Mouse (Mus musculus): ENCODE measurements around the gene Pth2. TPM values are rescaled to one million over a fixed set of nuclear protein-coding genes. Genes with fewer than 3 reads are reported as not detected.
A peak's percentile ranks its signal among the peaks of the same experiment; 100 is the strongest.

Pth2 gene
- total RNA-seq, 2 experiments from 2014 or later, result not detected

- ATAC-seq (replicated peaks; ENCODE audit: low FRiP score, poor library complexity, severe bottlenecking), result no peak
Measured at GRCm38 (mm10) chr7:45192585-45193310, 12.0 kb downstream of the Pth2 start.

- no peak for ATAC-seq (replicated peaks; ENCODE audit: low FRiP score, poor library complexity, severe bottlenecking)
Measured at GRCm38 (mm10) chr7:45193406-45193805, 12.6 kb downstream of the Pth2 start.

- 0 out of 2 replicates have a peak, but pooled peaks have one; percentile 36 for ATAC-seq (replicated peaks; ENCODE audit: low FRiP score, poor library complexity, severe bottlenecking)
Measured at GRCm38 (mm10) chr7:45193871-45194785, 13.3 kb downstream of the Pth2 start.

GRCm38 (mm10) chr7:45195341-45196175 is 14.8 kb downstream of the Pth2 start:
- ATAC-seq (replicated peaks; ENCODE audit: low FRiP score, poor library complexity, severe bottlenecking), result no peak

GRCm38 (mm10) chr7:45196176-45196535 is 15.4 kb downstream of the Pth2 start:
- no peak for ATAC-seq (replicated peaks; ENCODE audit: low FRiP score, poor library complexity, severe bottlenecking)

- ATAC-seq (replicated peaks; ENCODE audit: low FRiP score, poor library complexity, severe bottlenecking), result no peak
Measured at GRCm38 (mm10) chr7:45196994-45197393, 16.2 kb downstream of the Pth2 start.

- ATAC-seq (replicated peaks; ENCODE audit: low FRiP score, poor library complexity, severe bottlenecking), result no peak
Measured at GRCm38 (mm10) chr7:45198435-45198834, 17.6 kb downstream of the Pth2 start.

- no peak for ATAC-seq (replicated peaks; ENCODE audit: low FRiP score, poor library complexity, severe bottlenecking)
Measured at GRCm38 (mm10) chr7:45198961-45199360, 18.2 kb downstream of the Pth2 start.

GRCm38 (mm10) chr7:45202654-45203053 is 21.9 kb downstream of the Pth2 start:
- no peak for ATAC-seq (replicated peaks; ENCODE audit: low FRiP score, poor library complexity, severe bottlenecking)

- ATAC-seq (replicated peaks; ENCODE audit: low FRiP score, poor library complexity, severe bottlenecking), result peak; percentile 84
Measured at GRCm38 (mm10) chr7:45204380-45205143, 23.8 kb downstream of the Pth2 start, which contains the start of gene Ccdc155. Gene Ccdc155 (minus strand): TSS chr7:45204892.

GRCm38 (mm10) chr7:45208260-45208659 is 27.5 kb downstream of the Pth2 start:
- ATAC-seq (replicated peaks; ENCODE audit: low FRiP score, poor library complexity, severe bottlenecking), result no peak

- ATAC-seq (replicated peaks; ENCODE audit: low FRiP score, poor library complexity, severe bottlenecking), result no peak
Measured at GRCm38 (mm10) chr7:45211070-45211469, 30.3 kb downstream of the Pth2 start.

GRCm38 (mm10) chr7:45211851-45212251 is 31.1 kb downstream of the Pth2 start, which contains the start of gene Dkkl1:
Gene Dkkl1 (minus strand): TSS chr7:45212147.
- ATAC-seq (replicated peaks; ENCODE audit: low FRiP score, poor library complexity, severe bottlenecking), result peak; percentile 86

GRCm38 (mm10) chr7:45212356-45212755 is 31.6 kb downstream of the Pth2 start:
- ATAC-seq (replicated peaks; ENCODE audit: low FRiP score, poor library complexity, severe bottlenecking), result 0 out of 2 replicates have a peak, but pooled peaks have one; percentile 20

- ATAC-seq (replicated peaks; ENCODE audit: low FRiP score, poor library complexity, severe bottlenecking), result no peak
Measured at GRCm38 (mm10) chr7:45213708-45214107, 32.9 kb downstream of the Pth2 start.

- no peak for ATAC-seq (replicated peaks; ENCODE audit: low FRiP score, poor library complexity, severe bottlenecking)
Measured at GRCm38 (mm10) chr7:45215673-45216441, 35.1 kb downstream of the Pth2 start, which contains the start of gene Tead2. Gene Tead2 (plus strand): TSS chr7:45215753.

GRCm38 (mm10) chr7:45216442-45217183 is 35.8 kb downstream of the Pth2 start:
- no peak for ATAC-seq (replicated peaks; ENCODE audit: low FRiP score, poor library complexity, severe bottlenecking)

GRCm38 (mm10) chr7:45221680-45222079 is 40.9 kb downstream of the Pth2 start:
- no peak for ATAC-seq (replicated peaks; ENCODE audit: low FRiP score, poor library complexity, severe bottlenecking)
